Comparison of ENCODE assay signal across 8 mouse cellular contexts in genomic region chr11:117790703-117791440, GRCm38 (mm10). TPM values are rescaled to one million over a fixed set of nuclear protein-coding genes. Genes with fewer than 3 reads are reported as not detected.
DNase-seq lines count a peak whose midpoint lies in the region; ATAC-seq and TF ChIP-seq lines count a peak whose summit lies in the region.
"Had no signal": no experiment of that assay in that cellular context is flagged by ENCODE, and none has a peak within 500 bp of the region (broad histone marks: within the 10 kb centered on the region; RNA-seq: fewer than 3 reads in every experiment).

No protein-coding gene starts in this region.

- H3K4me2 ChIP-seq in limb, embryonic 14.5 days (replicated peaks; ENCODE audit: low read depth, low read length, severe bottlenecking) = peak overlapping the region; percentile 28; the same call in 1 of the 2 replicates

- H3K9me3 ChIP-seq in hindbrain, embryonic 10.5 days = no peaks in the 10 kb centered on the region
- H3K9me3 ChIP-seq in limb, embryonic 14.5 days (ENCODE audit: control insufficient read depth, low read length) = no peaks in the 10 kb centered on the region

- H3K27ac ChIP-seq in hindbrain, embryonic 10.5 days = peak overlapping the region; percentile 53; the same call in 1 of the 2 replicates
- no peak overlapping the region for H3K27ac ChIP-seq in limb, embryonic 14.5 days (replicated peaks; ENCODE audit: low read depth, low read length)

- H3K4me1 ChIP-seq in hindbrain, embryonic 10.5 days (replicated peaks) = peaks cover 28% of the 10 kb centered on the region
- H3K4me1 ChIP-seq in limb, embryonic 14.5 days (ENCODE audit: control insufficient read depth, insufficient read depth, low read length) = peaks cover 11% of the 10 kb centered on the region

- DNase-seq in urinary bladder, postnatal 14 days (ENCODE audit: low spot score) = peak; percentile 81
- no peak for DNase-seq in urinary bladder, adult 2 months (ENCODE audit: low spot score)
- no peak for DNase-seq in hindbrain, embryonic 10.5 days (ENCODE audit: low spot score)
- no peak for DNase-seq in limb, embryonic 14.5 days (ENCODE audit: low spot score)
- DNase-seq in layer of hippocampus, postnatal 14 days (ENCODE audit: low spot score in 2 of 2) = no peak
- no peak for DNase-seq in frontal cortex, adult 2 months (ENCODE audit: extremely low spot score in 1 of 2, low spot score in 1 of 2)

- 0 out of 2 replicates have a peak, but pooled peaks have one; percentile 11 for ATAC-seq in limb, embryonic 14.5 days (ENCODE audit: low FRiP score, low read depth)
- ATAC-seq in neutrophil, adult 5-6 weeks (ENCODE audit: extremely low read depth, insufficient number of reproducible peaks, low FRiP score, poor library complexity, severe bottlenecking) = 0 out of 2 replicates have a peak, but pooled peaks have one; percentile 6

- WGBS in hindbrain, embryonic 10.5 days = 29% methylated on average over 23 of the region's 23 CpGs
- WGBS in limb, embryonic 14.5 days = 30% methylated on average over 23 of the region's 23 CpGs

- no peaks in the 10 kb centered on the region for H3K36me3 ChIP-seq in hindbrain, embryonic 10.5 days
- H3K36me3 ChIP-seq in limb, embryonic 14.5 days (ENCODE audit: control insufficient read depth, insufficient read depth, low read length) = no peaks in the 10 kb centered on the region

- no peak overlapping the region for H3K9ac ChIP-seq in limb, embryonic 14.5 days (ENCODE audit: low read depth, low read length, severe bottlenecking)

- H3K27me3 ChIP-seq in hindbrain, embryonic 10.5 days (ENCODE audit: insufficient read depth, poor library complexity, severe bottlenecking) = peaks cover 36% of the 10 kb centered on the region
- H3K27me3 ChIP-seq in limb, embryonic 14.5 days (ENCODE audit: control insufficient read depth, insufficient read depth, low read length) = no peaks in the 10 kb centered on the region

- H3K4me3 ChIP-seq in hindbrain, embryonic 10.5 days = peak overlapping the region; percentile 28
- H3K4me3 ChIP-seq in limb, embryonic 14.5 days (replicated peaks; ENCODE audit: low read length) = no peak overlapping the region

- no peak for TF ChIP-seq POLR2A in limb, embryonic 14.5 days (IDR thresholded peaks at IDR 0.05; ENCODE audit: borderline replicate concordance, extremely low read depth, insufficient read depth, insufficient read length)

RNA-seq across cellular contexts. Expression of gene 6030468B19Rik, which starts 6.6 kb away (rescaled TPM):
- 0.06 TPM in 1 of 2 replicates, not detected in the other for polyA plus RNA-seq in urinary bladder, adult 2 months (2012; rRNA removed)
- polyA plus RNA-seq in hindbrain, embryonic 10.5 days (2016; fragmentation: Nextera tagmentation; extraction: Ambion mirVana) = 1.2 and 2.2 TPM in 2 replicates
- polyA plus RNA-seq in limb, embryonic 14.5 days (2012; rRNA removed) = 0.11 and 0.41 TPM in 2 replicates
- polyA plus RNA-seq in limb, embryonic 14.5 days (2014; fragmentation: Nextera tagmentation; extraction: Ambion mirVana) = not detected in 2 replicates
- 0.58 and 0.86 TPM in 2 replicates for total RNA-seq in neutrophil, adult 5-6 weeks (2017)
- total RNA-seq in layer of hippocampus, postnatal 14 days (2021) = under 1 TPM in 1 of 2 experiments, not detected in 1; 0.51 TPM
- 0.23 and 0.32 TPM in 2 replicates for polyA plus RNA-seq in frontal cortex, adult 2 months (2012; rRNA removed)
- total RNA-seq: heart, adult 18-20 months had no signal

RNA-seq across cellular contexts. Expression of gene Tmc6, which starts 8.9 kb away (rescaled TPM):
- polyA plus RNA-seq in urinary bladder, adult 2 months (2012; rRNA removed) = 48.2 and 55.4 TPM in 2 replicates
- 13.3 and 17.9 TPM in 2 replicates for polyA plus RNA-seq in hindbrain, embryonic 10.5 days (2016; fragmentation: Nextera tagmentation; extraction: Ambion mirVana)
- polyA plus RNA-seq in limb, embryonic 14.5 days (2012; rRNA removed) = 28.2 and 31.1 TPM in 2 replicates
- polyA plus RNA-seq in limb, embryonic 14.5 days (2014; fragmentation: Nextera tagmentation; extraction: Ambion mirVana) = 19.0 and 24.5 TPM in 2 replicates
- total RNA-seq in neutrophil, adult 5-6 weeks (2017) = 73.8 and 95.0 TPM in 2 replicates
- 1 to 10 TPM; 4.9 to 6.3 TPM for total RNA-seq in layer of hippocampus, postnatal 14 days (2021)
- 7.1 and 7.2 TPM in 2 replicates for polyA plus RNA-seq in frontal cortex, adult 2 months (2012; rRNA removed)

RNA-seq across cellular contexts. Expression of gene Tmc8, which starts 9.0 kb away (rescaled TPM):
- polyA plus RNA-seq in urinary bladder, adult 2 months (2012; rRNA removed) = 3.1 and 3.4 TPM in 2 replicates
- 1.5 TPM in 2 replicates for polyA plus RNA-seq in hindbrain, embryonic 10.5 days (2016; fragmentation: Nextera tagmentation; extraction: Ambion mirVana)
- 3.1 and 4.6 TPM in 2 replicates for polyA plus RNA-seq in limb, embryonic 14.5 days (2012; rRNA removed)
- 1.1 and 1.2 TPM in 2 replicates for polyA plus RNA-seq in limb, embryonic 14.5 days (2014; fragmentation: Nextera tagmentation; extraction: Ambion mirVana)
- 21.6 and 23.1 TPM in 2 replicates for total RNA-seq in neutrophil, adult 5-6 weeks (2017)
- 1 to 10 TPM in 1 of 2 experiments, under 1 TPM in 1; 0.88 to 1.6 TPM for total RNA-seq in layer of hippocampus, postnatal 14 days (2021)
- 0.42 and 0.50 TPM in 2 replicates for polyA plus RNA-seq in frontal cortex, adult 2 months (2012; rRNA removed)

RNA-seq across cellular contexts. Expression of gene Gm20708, which starts 18.6 kb away (rescaled TPM):
- polyA plus RNA-seq in urinary bladder, adult 2 months (2012; rRNA removed) = 0.22 TPM in 1 of 2 replicates, not detected in the other
- polyA plus RNA-seq in hindbrain, embryonic 10.5 days (2016; fragmentation: Nextera tagmentation; extraction: Ambion mirVana) = 0.30 and 0.31 TPM in 2 replicates
- 0.17 and 0.62 TPM in 2 replicates for polyA plus RNA-seq in limb, embryonic 14.5 days (2012; rRNA removed)
- 0.59 and 0.92 TPM in 2 replicates for polyA plus RNA-seq in limb, embryonic 14.5 days (2014; fragmentation: Nextera tagmentation; extraction: Ambion mirVana)
- total RNA-seq in neutrophil, adult 5-6 weeks (2017) = 3.9 and 8.8 TPM in 2 replicates
- total RNA-seq in layer of hippocampus, postnatal 14 days (2021) = 1 to 10 TPM; 2.8 to 3.2 TPM
- polyA plus RNA-seq in frontal cortex, adult 2 months (2012; rRNA removed) = 0.61 and 1.3 TPM in 2 replicates

RNA-seq across cellular contexts. Expression of gene Syngr2, which starts 18.6 kb away (rescaled TPM):
- polyA plus RNA-seq in urinary bladder, adult 2 months (2012; rRNA removed) = 90.0 and 106 TPM in 2 replicates
- polyA plus RNA-seq in hindbrain, embryonic 10.5 days (2016; fragmentation: Nextera tagmentation; extraction: Ambion mirVana) = 33.7 and 42.3 TPM in 2 replicates
- 41.4 and 58.5 TPM in 2 replicates for polyA plus RNA-seq in limb, embryonic 14.5 days (2012; rRNA removed)
- polyA plus RNA-seq in limb, embryonic 14.5 days (2014; fragmentation: Nextera tagmentation; extraction: Ambion mirVana) = 68.3 and 75.8 TPM in 2 replicates
- total RNA-seq in neutrophil, adult 5-6 weeks (2017) = 80.2 and 108 TPM in 2 replicates
- total RNA-seq in layer of hippocampus, postnatal 14 days (2021) = 10 to 100 TPM; 15.2 to 15.4 TPM
- polyA plus RNA-seq in frontal cortex, adult 2 months (2012; rRNA removed) = 11.0 and 11.9 TPM in 2 replicates
